Mouse (Mus musculus) spleen, postnatal 4 days (tissue): Measurements from ENCODE around the gene Nol12.
A peak's percentile ranks its signal among the peaks of the same experiment; 100 is the strongest.

Experiments used
- DNase-seq, 2 experiments: peaks; one replicate each; pipeline ENCODE4 v3.0.0; 2022; ENCODE audit warnings: low spot score in 2 of 2

Gene Nol12

GRCm38 (mm10) chr15:78934784-78935320 lies at the start of gene Nol12:
TSS of gene Nol12 (plus strand) at chr15:78934933.
- DNase-seq: peak; percentile 81 to 89

GRCm38 (mm10) chr15:78889401-78889853 lies 45.3 kb upstream of the Nol12 start:
- no peak for DNase-seq

GRCm38 (mm10) chr15:78892440-78892839 lies 42.3 kb upstream of the Nol12 start:
- DNase-seq: no peak

- peak in 1 of 2 experiments; percentile 42 for DNase-seq
Measured at GRCm38 (mm10) chr15:78894726-78895125, 40.0 kb upstream of the Nol12 start.

- DNase-seq: no peak
Measured at GRCm38 (mm10) chr15:78895741-78896140, 39.0 kb upstream of the Nol12 start.

GRCm38 (mm10) chr15:78896149-78896548 lies 38.6 kb upstream of the Nol12 start:
- no peak for DNase-seq

- peak in 1 of 2 experiments; percentile 50 for DNase-seq
Measured at GRCm38 (mm10) chr15:78897488-78897887, 37.2 kb upstream of the Nol12 start.

GRCm38 (mm10) chr15:78898507-78899001 lies 36.2 kb upstream of the Nol12 start:
- DNase-seq: peak in 1 of 2 experiments; percentile 34

- DNase-seq: no peak
Measured at GRCm38 (mm10) chr15:78899409-78899739, 35.4 kb upstream of the Nol12 start, which contains the start of gene Gm49510. TSS of gene Gm49510 (plus strand) at chr15:78899667.

- DNase-seq: peak; percentile 74 to 88
Measured at GRCm38 (mm10) chr15:78899740-78900584, 34.8 kb upstream of the Nol12 start, which contains the start of gene Sh3bp1. TSS of gene Sh3bp1 (plus strand) at chr15:78899768.

- peak in 1 of 2 experiments; percentile 72 for DNase-seq
Measured at GRCm38 (mm10) chr15:78900585-78901421, 33.9 kb upstream of the Nol12 start.

GRCm38 (mm10) chr15:78901422-78901789 lies 33.3 kb upstream of the Nol12 start:
- DNase-seq: no peak

- peak; percentile 84 to 97 for DNase-seq
Measured at GRCm38 (mm10) chr15:78903243-78903642, 31.5 kb upstream of the Nol12 start.

GRCm38 (mm10) chr15:78908399-78908798 lies 26.3 kb upstream of the Nol12 start:
- DNase-seq: no peak

- no peak for DNase-seq
Measured at GRCm38 (mm10) chr15:78908982-78909381, 25.8 kb upstream of the Nol12 start.

- DNase-seq: peak in 1 of 2 experiments; percentile 43
Measured at GRCm38 (mm10) chr15:78912040-78912439, 22.7 kb upstream of the Nol12 start.

- DNase-seq: peak; percentile 94 to 95
Measured at GRCm38 (mm10) chr15:78913632-78914090, 21.1 kb upstream of the Nol12 start, which contains the start of gene Pdxp. TSS of gene Pdxp (plus strand) at chr15:78913919.

GRCm38 (mm10) chr15:78914091-78914822 lies 20.5 kb upstream of the Nol12 start:
- DNase-seq: no peak

- DNase-seq: no peak
Measured at GRCm38 (mm10) chr15:78914823-78915659, 19.7 kb upstream of the Nol12 start.

- DNase-seq: peak; percentile 72 to 81
Measured at GRCm38 (mm10) chr15:78915660-78916017, 19.1 kb upstream of the Nol12 start.
